Mouse (Mus musculus) liver, adult (tissue): ENCODE data around the gene Gm12216.

Source experiments
- GATA4 ChIP-seq: IDR thresholded peaks from 2 replicates; pipeline ENCODE4 v1.6.1; 2014; ENCODE audit warnings: mild to moderate bottlenecking, low read length; ENCODE audit not compliant: insufficient replicate concordance

Gm12216 gene

GRCm38 (mm10) chr11:53839663-53840642 is 19.1 kb downstream of the Gm12216 start:
- TF ChIP-seq GATA4, result no peak

GRCm38 (mm10) chr11:53839147-53839546 is 19.9 kb downstream of the Gm12216 start:
- no peak for TF ChIP-seq GATA4

GRCm38 (mm10) chr11:53837731-53838130 is 21.3 kb downstream of the Gm12216 start:
- no peak for TF ChIP-seq GATA4

GRCm38 (mm10) chr11:53835379-53836010 is 23.6 kb downstream of the Gm12216 start:
- no peak for TF ChIP-seq GATA4

GRCm38 (mm10) chr11:53825409-53825808 is 33.6 kb downstream of the Gm12216 start:
- TF ChIP-seq GATA4, result no peak

GRCm38 (mm10) chr11:53821945-53822338 is 37.1 kb downstream of the Gm12216 start:
- no peak for TF ChIP-seq GATA4

DNA sequence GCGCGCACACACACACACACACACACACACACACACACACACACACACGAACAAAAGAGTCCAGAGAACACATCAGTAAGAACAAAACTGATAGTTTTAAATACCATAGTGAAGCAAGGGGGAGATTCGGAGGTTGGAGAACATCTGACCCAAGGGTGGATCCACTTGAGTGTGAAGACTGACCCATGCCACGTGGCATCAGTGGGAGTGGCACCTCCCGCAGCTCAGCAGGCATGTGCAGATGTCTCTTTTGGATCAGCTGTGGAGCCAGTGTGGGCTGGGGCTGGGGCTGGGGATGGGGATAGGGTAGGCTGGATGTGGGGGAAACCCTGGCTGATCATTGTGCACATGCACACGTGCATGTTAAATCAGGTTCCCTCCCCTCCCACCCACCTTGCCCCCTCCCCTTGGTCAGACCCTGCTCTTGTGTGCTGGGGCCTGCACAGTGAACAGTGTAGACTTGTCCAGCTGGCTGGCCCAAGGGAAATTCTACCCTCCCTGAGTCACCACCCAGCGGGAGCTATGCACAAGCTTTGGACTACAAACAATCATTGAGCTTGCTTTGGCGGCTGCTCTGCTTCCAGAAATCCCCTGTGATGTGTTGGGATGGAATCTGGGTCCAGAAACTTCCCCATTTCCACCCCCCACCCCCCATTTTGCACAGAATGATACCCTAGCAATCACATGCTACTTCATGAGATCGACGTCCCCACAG is 37.7 kb downstream of the Gm12216 start:
- no peak for TF ChIP-seq GATA4

DNA sequence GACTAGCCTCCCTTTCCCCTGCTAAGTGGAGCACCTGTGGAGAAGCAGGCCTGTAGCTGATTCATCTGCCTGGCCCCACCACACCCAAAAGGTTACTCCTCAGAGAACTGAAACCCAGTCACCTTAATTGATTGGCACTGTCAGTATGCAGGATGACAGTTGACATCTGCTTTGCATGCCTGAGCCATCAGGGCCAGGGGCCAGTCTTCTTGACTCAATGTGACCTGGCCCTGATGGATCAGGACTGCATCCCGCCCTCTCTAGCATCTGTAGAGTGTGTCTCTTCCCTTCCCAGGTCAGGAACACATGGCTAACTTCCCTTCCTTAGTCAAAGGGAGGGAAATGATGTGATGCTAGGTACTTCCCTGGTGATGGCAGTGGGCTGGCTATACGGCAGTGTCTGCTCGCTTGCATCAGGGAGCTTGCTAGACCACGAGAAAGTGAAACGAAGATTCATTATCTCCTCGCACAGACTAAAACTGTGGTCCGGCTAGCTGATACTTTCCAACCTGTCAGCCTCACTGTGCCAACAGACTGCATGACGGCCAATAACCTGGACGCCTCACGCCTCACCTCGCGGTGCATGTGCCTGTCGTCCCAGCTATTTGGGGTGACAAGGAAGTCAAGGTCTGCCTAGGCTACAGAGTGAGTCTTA is 38.4 kb downstream of the Gm12216 start:
- no peak for TF ChIP-seq GATA4

DNA sequence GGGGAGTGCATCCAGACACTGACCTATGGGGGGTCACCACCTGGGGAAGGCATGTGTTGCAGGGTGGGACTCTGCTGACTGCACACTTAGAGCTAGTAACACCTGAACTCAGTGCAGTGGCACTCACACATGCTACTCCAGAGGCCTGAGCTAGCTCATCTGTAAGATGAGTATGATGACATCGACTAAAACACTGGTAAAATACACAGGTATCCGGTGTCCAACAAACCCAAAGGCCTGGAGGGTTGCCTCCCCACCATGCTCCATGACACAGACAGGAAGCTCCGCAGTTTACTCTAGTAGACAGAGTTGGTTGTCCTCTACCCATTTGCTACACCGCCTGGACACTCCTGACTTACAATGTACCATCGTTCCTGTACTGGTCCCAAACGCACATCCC is 39.5 kb downstream of the Gm12216 start:
- no peak for TF ChIP-seq GATA4

DNA sequence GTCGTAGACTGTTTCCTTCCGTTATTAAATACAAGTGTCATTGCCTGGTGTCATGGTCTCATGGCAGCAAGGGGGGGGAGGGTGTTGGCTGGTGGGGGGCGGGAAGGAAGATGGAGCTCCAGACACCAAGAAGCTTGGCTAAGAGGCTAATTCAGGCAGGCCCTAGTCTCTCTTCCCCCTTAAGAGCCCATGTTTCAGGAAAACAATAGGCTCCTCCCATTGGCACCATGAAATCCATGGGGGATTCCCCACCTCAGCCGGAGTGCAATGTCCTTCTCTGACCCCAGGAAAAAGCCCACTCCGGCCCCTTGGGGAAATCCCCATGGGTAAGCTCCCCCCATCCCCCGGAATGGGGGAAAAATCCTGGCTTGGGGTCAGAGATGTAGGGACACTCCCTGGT is 40.3 kb downstream of the Gm12216 start:
- TF ChIP-seq GATA4, result no peak

DNA sequence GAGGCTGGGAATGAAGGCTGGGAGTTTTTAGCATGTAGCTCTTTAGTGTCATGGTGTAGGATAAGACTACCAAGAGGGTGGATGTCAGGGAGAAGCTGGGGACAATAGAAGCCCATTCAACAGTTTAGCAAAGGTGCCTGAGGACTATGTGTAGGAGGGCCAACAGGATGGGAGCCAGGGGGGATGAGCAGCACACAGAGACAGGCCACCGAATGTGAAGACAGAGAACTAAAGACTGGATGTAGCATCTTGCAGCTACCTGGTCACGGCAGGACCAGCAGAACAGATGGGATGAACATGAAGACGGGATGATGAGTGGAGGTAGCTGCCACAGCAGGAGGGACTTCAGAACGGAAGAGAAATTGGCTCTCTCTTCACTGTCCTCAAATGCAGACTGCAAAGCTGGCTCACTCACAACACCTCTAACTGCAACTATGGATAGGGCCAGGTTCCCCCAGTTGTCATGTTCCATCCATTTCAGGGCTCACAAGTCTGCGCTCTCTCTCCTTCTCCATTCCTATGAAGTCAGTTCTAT is 42.1 kb downstream of the Gm12216 start:
- no peak for TF ChIP-seq GATA4

DNA sequence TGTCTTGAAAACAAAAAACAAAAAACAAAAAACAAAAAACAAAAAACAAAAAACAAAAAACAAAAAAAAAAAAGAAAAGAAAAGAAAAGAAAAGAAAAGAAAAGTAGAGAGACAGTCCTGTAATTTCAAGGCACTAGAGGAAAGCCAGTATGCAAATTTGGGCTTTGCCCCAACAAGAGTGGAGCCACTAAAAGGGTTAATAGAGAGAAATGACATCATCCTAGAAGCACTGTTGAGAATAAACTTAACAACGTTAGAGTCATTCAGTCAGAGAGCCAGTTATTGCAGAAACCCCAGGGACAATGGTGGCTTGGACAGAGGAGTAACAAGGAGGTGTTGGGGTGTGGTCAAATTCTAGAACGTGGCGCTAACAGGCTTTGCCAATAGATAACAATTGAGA is 44.2 kb downstream of the Gm12216 start:
- TF ChIP-seq GATA4, result no peak

DNA sequence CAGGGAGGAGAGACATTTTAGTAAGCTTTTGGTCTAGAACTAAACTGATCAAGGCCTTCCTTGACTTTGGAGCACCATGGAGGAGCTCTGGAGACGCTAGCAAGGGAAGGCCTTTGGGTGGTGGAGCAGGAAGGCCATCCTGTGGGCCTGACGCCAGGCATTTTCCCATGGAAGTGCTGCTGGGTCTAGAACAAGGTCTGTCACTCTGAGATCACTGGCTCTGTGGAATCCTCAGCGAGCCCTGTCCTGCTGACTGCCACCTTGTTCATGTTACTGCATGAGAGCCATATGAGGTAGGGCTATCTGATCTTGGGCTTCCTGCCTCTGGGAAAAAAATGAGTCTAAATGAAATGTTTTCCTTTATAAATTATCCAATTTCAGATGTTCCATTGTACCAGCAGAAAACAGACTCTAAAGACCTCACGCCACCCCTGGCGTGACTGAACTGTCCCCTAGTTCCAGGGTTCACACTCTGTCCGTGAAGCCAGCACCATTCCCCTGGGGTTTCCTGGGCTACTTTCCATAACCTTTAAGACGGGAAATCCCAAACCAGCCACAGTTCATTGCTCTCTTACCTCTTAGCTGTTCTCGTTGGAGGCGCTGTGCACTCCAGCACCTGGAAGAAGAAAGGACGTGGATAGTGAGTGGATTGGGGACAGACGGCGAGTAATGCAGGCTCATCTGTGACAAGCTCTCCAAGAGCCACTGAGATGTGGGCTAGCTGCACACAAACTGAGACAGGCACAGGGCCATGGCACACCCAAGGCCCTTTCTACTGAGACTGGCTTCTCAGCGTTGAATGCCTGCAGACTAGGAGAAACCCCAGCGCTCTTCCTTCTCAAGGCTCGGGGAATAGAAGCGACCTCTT is 45.8 kb downstream of the Gm12216 start:
- TF ChIP-seq GATA4, result no peak

DNA sequence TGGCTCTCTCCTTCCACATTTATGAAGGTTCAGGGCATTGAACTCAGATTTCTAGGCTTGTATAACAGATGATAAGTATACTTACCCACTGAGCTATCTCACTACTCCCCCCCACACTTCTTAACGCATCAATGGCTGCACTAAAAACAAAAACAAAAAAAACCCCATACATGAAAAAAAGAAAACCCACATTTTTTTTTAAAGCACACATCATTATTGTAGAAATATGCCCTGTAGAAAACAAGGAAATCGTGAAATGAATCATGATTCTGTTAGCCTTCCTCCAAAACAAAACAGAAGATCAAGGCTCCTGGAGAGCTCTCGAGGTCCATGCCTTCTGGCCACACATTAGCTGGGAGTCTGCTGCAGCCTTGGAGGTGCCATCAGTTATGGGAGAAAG is 47.7 kb downstream of the Gm12216 start:
- no peak for TF ChIP-seq GATA4
